Comparison of ENCODE assay signal across 10 mouse cellular contexts in the genomic region with DNA sequence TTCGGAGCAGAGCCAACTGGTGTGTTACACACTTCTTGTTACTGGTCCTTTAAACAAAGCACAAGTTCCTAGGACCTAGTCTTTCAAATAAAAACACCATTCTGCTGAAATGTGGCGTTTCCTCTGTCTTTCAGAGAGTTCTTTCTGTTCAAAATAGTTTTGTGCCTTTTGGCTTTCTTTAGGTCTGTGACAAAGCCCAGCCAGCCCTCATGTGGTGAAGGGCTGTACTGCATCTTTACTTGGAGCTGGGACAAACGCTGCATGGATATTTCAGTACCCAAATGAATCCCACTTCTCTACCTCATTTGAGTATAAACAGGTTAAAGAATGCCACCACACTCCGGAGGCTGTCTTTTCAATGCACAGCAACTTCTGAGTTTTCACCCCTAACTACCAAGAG.
DNase-seq lines count a peak whose midpoint lies in the region; ATAC-seq lines count a peak whose summit lies in the region.
"Had no signal": no experiment of that assay in that cellular context is flagged by ENCODE, and none has a peak within 500 bp of the region (broad histone marks: within the 10 kb centered on the region; RNA-seq: fewer than 3 reads in every experiment).

No protein-coding gene starts in this region.

- H3K27me3 ChIP-seq in liver, embryonic 11.5 days (replicated peaks; ENCODE audit: control insufficient read depth, insufficient read depth, low read length), result no peaks in the 10 kb centered on the region

- DNase-seq in liver (peak; percentile 55), NIH3T3 (ENCODE audit: low read depth) (peak; percentile 86)
- no peak for DNase-seq in liver, embryonic 11.5 days (ENCODE audit: low spot score)
- peak; percentile 69 to 74 for DNase-seq in cerebellum, postnatal 36 days
- DNase-seq in heart, postnatal 36 days, result peak; percentile 76 to 81
- peak; percentile 76 to 79 for DNase-seq in left cerebral cortex, postnatal 14 days (ENCODE audit: low spot score in 2 of 2)
- peak; percentile 63 for DNase-seq in ovary, postnatal 14 days (ENCODE audit: low spot score)

- H3K4me1 ChIP-seq in liver, embryonic 11.5 days (replicated peaks; ENCODE audit: control insufficient read depth, insufficient read depth, low read length), result no peaks in the 10 kb centered on the region

- no peak overlapping the region for H3K27ac ChIP-seq in liver, embryonic 11.5 days (ENCODE audit: low read depth, low read length)
- H3K27ac ChIP-seq: midbrain, embryonic 12.5 days had no signal

- no peak overlapping the region for H3K4me3 ChIP-seq in liver, embryonic 11.5 days (ENCODE audit: low read depth, low read length)
- H3K4me3 ChIP-seq: erythroblast, embryonic 14.5 days; midbrain, embryonic 12.5 days had no signal

- no peaks in the 10 kb centered on the region for H3K9me3 ChIP-seq in liver, embryonic 11.5 days (ENCODE audit: control insufficient read depth, low read length)
- H3K9me3 ChIP-seq: midbrain, embryonic 12.5 days had no signal

- ATAC-seq in liver, embryonic 11.5 days (replicated peaks; ENCODE audit: low FRiP score), result no peak
- ATAC-seq in erythroid progenitor cell, adult 5-6 weeks (replicated peaks; ENCODE audit: low FRiP score, poor library complexity, severe bottlenecking), result no peak

- WGBS in liver, embryonic 11.5 days, result 46% methylated on average over 4 of the region's 4 CpGs

- H3K4me2 ChIP-seq in liver, embryonic 11.5 days, result no peak overlapping the region
- H3K4me2 ChIP-seq: midbrain, embryonic 12.5 days had no signal

- H3K9ac ChIP-seq in liver, embryonic 11.5 days (ENCODE audit: low read depth, low read length), result no peak overlapping the region
- H3K9ac ChIP-seq: midbrain, embryonic 12.5 days had no signal

- intact Hi-C loops in heart, postnatal 36 days (cut with DNase I), result loop anchor here (1.0 to 5.0 kb wide), 6 partner anchors 74 to 412 kb away; no protein-coding TSS in a partner anchor
- intact Hi-C loops in left cerebral cortex, postnatal 14 days (cut with DNase I), result loop anchor here (2.0 to 5.0 kb wide), 2 partner anchors 89 to 285 kb away; no protein-coding TSS in a partner anchor

- H3K36me3 ChIP-seq in liver, embryonic 11.5 days (ENCODE audit: control insufficient read depth, insufficient read depth, low read length), result no peaks in the 10 kb centered on the region
- H3K36me3 ChIP-seq: midbrain, embryonic 12.5 days had no signal
